Mouse (Mus musculus): Measurements from ENCODE around the gene Gm8180. TPM values are rescaled to one million over a fixed set of nuclear protein-coding genes. Genes with fewer than 3 reads are reported as not detected.
A peak's percentile ranks its signal among the peaks of the same experiment; 100 is the strongest.
"Not testable (repeated sequence)": the region's sequence is repeated elsewhere in the genome, so short reads cannot be mapped to it uniquely, and the experiment has no call there.

Gm8180 gene
- polyA plus RNA-seq, 1 experiment from 2014 or later = not detected

DNA sequence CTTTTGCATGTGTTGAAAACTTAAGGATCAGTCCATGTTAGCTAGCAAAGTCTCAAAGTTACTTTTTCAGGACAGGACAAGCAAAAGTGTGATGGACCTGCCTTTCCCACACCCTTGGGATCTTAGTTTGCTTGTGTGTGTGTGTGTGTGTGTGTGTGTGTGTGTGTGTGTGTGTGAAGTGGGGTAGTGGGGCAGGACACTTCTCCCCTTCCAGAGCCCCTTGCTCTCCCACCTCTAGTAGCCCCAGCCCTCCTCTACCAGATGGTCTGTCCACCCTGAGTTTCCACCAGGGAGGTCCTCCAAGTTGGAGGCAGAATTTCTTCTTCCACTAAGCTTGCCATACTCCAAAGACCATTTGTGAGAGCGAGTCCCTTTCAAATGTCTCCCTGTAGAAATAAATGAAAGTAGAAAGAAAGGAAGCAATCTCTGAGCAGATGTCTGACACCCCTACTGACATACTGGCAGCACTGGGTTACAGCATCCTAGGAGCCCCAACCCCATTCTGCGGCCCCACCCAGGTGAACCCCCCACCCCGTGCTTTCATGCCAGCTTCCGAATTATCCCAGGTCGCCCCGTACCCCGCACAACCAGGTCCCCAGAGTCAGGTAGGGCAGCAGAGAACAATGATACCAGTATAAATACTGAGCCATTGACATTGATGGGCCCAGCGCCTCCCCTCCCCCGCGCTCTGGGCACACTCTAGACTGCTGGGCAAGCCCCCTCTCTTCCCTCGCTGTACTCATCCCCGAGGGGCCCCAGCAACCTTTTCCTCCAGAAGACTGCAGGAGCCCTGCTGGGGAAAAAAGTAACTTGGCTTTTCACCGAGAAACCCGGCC is 11.7 kb upstream of the Gm8180 start:
- Histone ChIP-seq H3K36me3 (replicated peaks; ENCODE audit: control insufficient read depth, insufficient read depth, low read depth, low read length) (no peaks in the 10 kb centered on the region), H3K4me3 (ENCODE audit: low read depth, low read length) (0 out of 2 replicates have a peak overlapping the region, but pooled peaks have one; percentile 1), H3K9me3 (replicated peaks; ENCODE audit: control insufficient read depth, low read length) (no peaks in the 10 kb centered on the region), H3K4me2 (ENCODE audit: low read depth, low read length) (peak overlapping the region; percentile 27), H3K9ac (replicated peaks; ENCODE audit: low read length) (no peak overlapping the region), H3K27me3 (ENCODE audit: control insufficient read depth, insufficient read depth, low read length) (no peaks in the 10 kb centered on the region), H3K27ac (replicated peaks; ENCODE audit: low read depth, low read length) (no peak overlapping the region), H3K4me1 (ENCODE audit: control insufficient read depth, insufficient read depth, low read length) (no peaks in the 10 kb centered on the region)
- DNase-seq (ENCODE audit: low spot score) (no peak), ATAC-seq (replicated peaks; ENCODE audit: insufficient number of reproducible peaks, low FRiP score, low TSS enrichment, low read depth) (peak; percentile 75)
- WGBS = 20% methylated on average over 14 of the region's 14 CpGs

- H3K27me3 ChIP-seq (ENCODE audit: control insufficient read depth, insufficient read depth, low read length); H3K27ac ChIP-seq (replicated peaks; ENCODE audit: low read depth, low read length); H3K9me3 ChIP-seq (replicated peaks; ENCODE audit: control insufficient read depth, low read length); ATAC-seq (replicated peaks; ENCODE audit: insufficient number of reproducible peaks, low FRiP score, low TSS enrichment, low read depth); DNase-seq (ENCODE audit: low spot score); H3K9ac ChIP-seq (replicated peaks; ENCODE audit: low read length); H3K36me3 ChIP-seq (replicated peaks; ENCODE audit: control insufficient read depth, insufficient read depth, low read depth, low read length); H3K4me3 ChIP-seq (ENCODE audit: low read depth, low read length); H3K4me1 ChIP-seq (ENCODE audit: control insufficient read depth, insufficient read depth, low read length); H3K4me2 ChIP-seq (ENCODE audit: low read depth, low read length): not testable (repeated sequence)
- 66% methylated on average over 5 of the region's 5 CpGs for WGBS
Observed at GRCm38 (mm10) chr14:43793811-43794210, 9.3 kb upstream of the Gm8180 start.

DNA sequence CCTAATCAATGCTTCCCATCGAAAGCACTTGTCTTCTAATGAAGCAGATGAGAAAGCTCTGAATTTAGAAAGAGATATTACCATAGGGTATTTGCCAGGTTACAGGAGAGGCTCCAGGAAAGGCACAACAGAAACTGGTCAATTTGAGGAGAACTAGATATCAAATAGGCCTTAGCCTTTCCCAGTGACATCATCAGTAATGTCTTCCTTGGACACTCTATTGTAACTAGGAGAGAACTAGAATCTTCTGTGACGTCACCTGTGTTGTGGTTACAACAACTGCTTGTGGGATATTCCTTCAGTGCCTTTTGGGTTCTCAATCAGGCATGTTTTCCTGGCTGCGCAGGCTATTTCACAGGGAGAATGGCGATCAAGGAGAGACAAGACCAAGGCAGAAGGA is 37.0 kb downstream of the Gm8180 start, which contains the start of gene Gm6526:
Gene Gm6526, plus strand, starts transcription at position 301 of the 400 bp plus-strand sequence.
- not testable (repeated sequence) for H3K36me3 ChIP-seq (replicated peaks; ENCODE audit: control insufficient read depth, insufficient read depth, low read depth, low read length); H3K9me3 ChIP-seq (replicated peaks; ENCODE audit: control insufficient read depth, low read length); H3K4me3 ChIP-seq (ENCODE audit: low read depth, low read length); ATAC-seq (replicated peaks; ENCODE audit: insufficient number of reproducible peaks, low FRiP score, low TSS enrichment, low read depth); DNase-seq (ENCODE audit: low spot score); H3K4me1 ChIP-seq (ENCODE audit: control insufficient read depth, insufficient read depth, low read length); H3K4me2 ChIP-seq (ENCODE audit: low read depth, low read length); H3K27ac ChIP-seq (replicated peaks; ENCODE audit: low read depth, low read length); H3K9ac ChIP-seq (replicated peaks; ENCODE audit: low read length); H3K27me3 ChIP-seq (ENCODE audit: control insufficient read depth, insufficient read depth, low read length)
- 80% methylated on average over 4 of the region's 4 CpGs for WGBS

Other genes starting within 250 kb of the Gm8180 start
- not detected in 2 replicates for gene Gm5799, start 241.2 kb downstream of the Gm8180 start, polyA plus RNA-seq (2014; fragmentation: Nextera tagmentation; extraction: Ambion mirVana)
- gene Gm17654, start 205.6 kb downstream of the Gm8180 start, polyA plus RNA-seq (2014; fragmentation: Nextera tagmentation; extraction: Ambion mirVana) = not detected in 2 replicates
- not detected in 2 replicates for gene Gm10375, start 176.7 kb downstream of the Gm8180 start, polyA plus RNA-seq (2014; fragmentation: Nextera tagmentation; extraction: Ambion mirVana)
- gene Gm8165, start 107.5 kb downstream of the Gm8180 start, polyA plus RNA-seq (2014; fragmentation: Nextera tagmentation; extraction: Ambion mirVana) = not detected in 2 replicates
- 1.7 and 2.1 TPM in 2 replicates for gene Gm7324, start 86.9 kb downstream of the Gm8180 start, polyA plus RNA-seq (2014; fragmentation: Nextera tagmentation; extraction: Ambion mirVana)
- gene Gm16506, start 57.3 kb downstream of the Gm8180 start, polyA plus RNA-seq (2014; fragmentation: Nextera tagmentation; extraction: Ambion mirVana) = not detected in 2 replicates
- not detected in 2 replicates for gene Gm6526, start 36.9 kb downstream of the Gm8180 start, polyA plus RNA-seq (2014; fragmentation: Nextera tagmentation; extraction: Ambion mirVana)
- not detected in 2 replicates for gene Ear1, start 90.8 kb upstream of the Gm8180 start, polyA plus RNA-seq (2014; fragmentation: Nextera tagmentation; extraction: Ambion mirVana)
- gene Ear10, start 138.8 kb upstream of the Gm8180 start, polyA plus RNA-seq (2014; fragmentation: Nextera tagmentation; extraction: Ambion mirVana) = not detected in 2 replicates
- gene Gm8113, start 140.6 kb upstream of the Gm8180 start, polyA plus RNA-seq (2014; fragmentation: Nextera tagmentation; extraction: Ambion mirVana) = 14.2 and 16.7 TPM in 2 replicates
- gene Ang5, start 172.3 kb upstream of the Gm8180 start, polyA plus RNA-seq (2014; fragmentation: Nextera tagmentation; extraction: Ambion mirVana) = not detected in 2 replicates
- not detected in 2 replicates for gene Ang6, start 217.5 kb upstream of the Gm8180 start, polyA plus RNA-seq (2014; fragmentation: Nextera tagmentation; extraction: Ambion mirVana)

Measured in embryonic facial prominence, embryonic 11.5 days (tissue).